Mouse (Mus musculus) small intestine, adult 2 months (tissue): ENCODE data around the gene Phb2. TPM values are rescaled to one million over a fixed set of nuclear protein-coding genes. Genes with fewer than 3 reads are reported as not detected.

Experiments used
- H3K27ac ChIP-seq: fragments of 200-500 bp; 2 replicates; pipeline ENCODE4 v1.5.1; 2012; ENCODE audit warnings: low read depth, low read length, control low read depth, inconsistent platforms; ENCODE audit not compliant: insufficient read depth
- H3K27me3 ChIP-seq: fragments of 200-500 bp; 2 replicates; pipeline ENCODE4 v1.6.1; 2012; ENCODE audit warnings: mild to moderate bottlenecking, moderate library complexity, low read length, inconsistent platforms; ENCODE audit not compliant: control insufficient read depth, insufficient read depth
- H3K36me3 ChIP-seq: fragments of 200-500 bp; 2 replicates; pipeline ENCODE4 v1.6.1; 2012; ENCODE audit warnings: mild to moderate bottlenecking, low read length, control low read depth, inconsistent platforms; ENCODE audit not compliant: control insufficient read depth, insufficient read depth
- H3K4me1 ChIP-seq: fragments of 200-500 bp; 2 replicates; pipeline ENCODE4 v1.6.1; 2012; ENCODE audit warnings: low read length, inconsistent platforms, mixed read lengths; ENCODE audit not compliant: control insufficient read depth, insufficient read depth, insufficient read length
- H3K4me3 ChIP-seq: fragments of 200-500 bp; 2 replicates; pipeline ENCODE4 v1.5.1; 2012; ENCODE audit warnings: low read depth, mild to moderate bottlenecking, control low read depth, inconsistent platforms, low read length, moderate library complexity
- CTCF ChIP-seq: fragments of 200-500 bp; IDR thresholded peaks from 2 replicates; pipeline ENCODE4 v1.5.1; 2012; ENCODE audit warnings: low read depth, mild to moderate bottlenecking, control low read depth, inconsistent platforms, low read length, moderate library complexity, mixed read lengths; ENCODE audit not compliant: insufficient replicate concordance, insufficient read length; ENCODE audit errors: extremely low read depth
- POLR2A ChIP-seq: fragments of 200-500 bp; IDR thresholded peaks from 2 replicates; pipeline ENCODE4 v1.6.1; 2012; ENCODE audit warnings: low read depth, mild to moderate bottlenecking, control low read depth, inconsistent platforms, low read length, moderate library complexity
- WGBS: fragments of 180-500 bp; shearing (Covaris S2); methylation state at CpG from one replicate; pipeline ENCODE4 v1.1.7; 2018; 5-methylcytosine and 5-hydroxymethylcytosine counted together
- polyA plus RNA-seq: library from polyadenylated mRNA; depleted of rRNA; stranded (reverse); fragments of >200 nt; gene quantifications from 2 replicates; pipeline ENCODE4 v1.2.3, GENCODE M21; 2012

The Phb2 gene
- polyA plus RNA-seq, 1 experiment = 122 TPM

DNA sequence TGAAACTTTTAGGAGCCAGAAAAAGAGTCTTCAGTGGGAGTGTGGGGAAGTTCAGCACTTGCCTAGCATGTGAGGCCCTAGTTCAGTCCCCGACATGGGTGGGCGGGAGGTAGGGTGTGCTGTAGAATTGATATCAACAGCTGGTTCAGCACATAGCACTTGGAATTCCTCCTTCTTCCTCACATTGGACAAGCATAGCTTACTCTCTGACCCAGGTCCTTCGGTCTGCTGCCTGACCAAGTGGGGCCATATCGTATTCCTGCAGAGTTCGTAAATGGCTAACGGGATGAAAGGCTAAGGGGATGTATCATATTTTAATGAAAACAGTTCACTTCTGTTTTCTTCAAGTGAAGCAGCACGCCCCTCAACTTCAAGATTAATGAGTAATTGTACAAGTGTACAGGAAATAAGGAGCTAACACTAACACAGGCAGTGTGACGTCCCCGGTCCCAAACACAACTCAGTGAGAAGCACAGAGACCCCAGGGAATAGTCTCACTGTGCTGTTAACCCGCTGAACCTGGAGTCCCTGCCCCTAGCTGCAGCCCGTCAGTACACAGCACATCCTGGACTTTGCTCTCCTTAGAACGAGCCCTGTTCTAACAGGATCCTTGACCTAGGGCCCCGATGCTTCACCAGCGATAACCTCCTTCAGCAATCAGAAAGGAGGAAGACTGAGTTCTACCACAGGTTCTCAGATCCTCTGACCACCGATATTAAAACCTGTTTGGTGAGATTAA, 18.7 kb upstream of the Phb2 start:
- H3K27ac ChIP-seq = peak overlapping the region; percentile 92
- no peak overlapping the region for H3K4me3 ChIP-seq
- TF ChIP-seq CTCF (peak; percentile 12; the same call in 1 of the 2 replicates), POLR2A (no peak)
- H3K27me3 ChIP-seq = no peaks in the 10 kb centered on the region
- H3K4me1 ChIP-seq = peaks cover 20% of the 10 kb centered on the region
- 33% methylated on average over 15 of the region's 15 CpGs for WGBS
- peaks cover 5% of the 10 kb centered on the region for H3K36me3 ChIP-seq

DNA sequence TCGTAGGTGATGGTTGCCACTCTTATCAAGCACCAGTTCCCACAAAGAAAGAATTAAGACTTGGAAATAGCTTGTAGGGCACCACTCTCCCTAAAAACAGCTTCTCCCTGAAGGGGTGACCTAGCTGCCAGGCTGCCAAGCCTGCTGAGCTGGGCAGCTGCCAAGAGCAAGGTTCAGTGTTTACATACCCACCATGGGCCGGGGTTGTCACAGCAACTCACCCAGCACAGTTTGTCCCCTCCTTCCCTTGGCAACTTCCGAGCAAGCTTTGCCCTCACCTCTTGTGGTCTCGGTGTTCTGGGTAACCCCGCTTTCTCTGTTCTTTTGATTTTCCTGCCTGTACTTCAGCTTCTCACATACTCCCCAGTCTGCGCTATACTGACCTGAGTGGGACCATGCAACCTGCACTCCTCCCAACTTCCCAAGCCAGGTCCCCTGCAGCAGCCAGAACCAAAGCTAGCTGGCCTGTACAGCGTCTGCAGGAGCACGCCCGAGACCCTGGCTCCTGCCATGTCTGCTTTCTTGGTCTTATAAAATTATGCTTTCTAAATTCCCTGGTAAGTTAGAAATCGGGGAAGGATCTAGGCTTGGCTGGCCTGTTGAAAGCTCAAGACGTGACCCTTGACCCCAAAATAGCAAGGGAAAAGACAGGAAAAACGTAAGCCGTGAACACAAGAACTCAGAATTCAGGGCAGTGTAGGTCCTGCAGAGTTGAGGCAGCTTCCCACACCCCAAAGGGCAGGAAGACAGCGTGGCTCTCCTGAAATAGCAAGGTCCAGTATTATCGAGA, 17.8 kb upstream of the Phb2 start:
- H3K27me3 ChIP-seq = no peaks in the 10 kb centered on the region
- H3K4me1 ChIP-seq = peaks cover 25% of the 10 kb centered on the region
- TF ChIP-seq POLR2A = no peak
- no peak for TF ChIP-seq CTCF
- peaks cover 11% of the 10 kb centered on the region for H3K36me3 ChIP-seq
- H3K27ac ChIP-seq = peak overlapping the region; percentile 92
- 26% methylated on average over 15 of the region's 15 CpGs for WGBS
- no peak overlapping the region for H3K4me3 ChIP-seq

DNA sequence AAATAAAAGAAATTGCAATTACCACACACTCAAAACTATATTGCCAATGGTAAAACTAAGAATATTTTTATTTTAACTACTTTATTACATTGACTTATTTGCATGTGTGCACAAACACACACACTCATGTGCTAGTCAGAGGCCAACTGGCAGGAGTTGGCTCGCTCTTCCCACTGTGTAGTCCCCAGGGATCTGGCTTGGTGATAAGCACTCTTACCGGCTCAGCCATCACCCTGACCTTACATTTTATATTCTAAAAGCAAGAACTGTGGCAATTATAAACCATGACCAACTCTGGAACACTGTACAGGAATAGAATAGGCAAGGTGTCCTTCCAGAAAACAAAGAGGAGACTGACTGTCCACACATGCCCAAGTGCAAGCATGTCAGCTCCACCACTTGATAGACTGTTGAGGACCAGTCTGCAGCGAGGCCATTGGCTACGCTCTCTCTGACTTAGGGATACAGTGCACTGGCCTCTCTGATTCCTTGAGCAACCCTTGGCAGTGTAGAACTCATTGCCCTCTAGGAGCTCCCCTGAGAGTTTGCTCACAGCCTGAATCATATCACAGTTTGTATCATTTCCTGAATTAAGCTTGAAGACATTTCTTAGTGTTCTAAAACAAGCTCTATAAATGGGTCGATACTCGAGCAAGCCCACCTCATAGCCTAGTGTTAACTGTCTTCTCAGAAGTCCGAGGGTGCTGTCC, 15.5 kb upstream of the Phb2 start:
- no peaks in the 10 kb centered on the region for H3K27me3 ChIP-seq
- peaks cover 35% of the 10 kb centered on the region for H3K4me1 ChIP-seq
- no peak for TF ChIP-seq CTCF
- no peak for TF ChIP-seq POLR2A
- no peak overlapping the region for H3K4me3 ChIP-seq
- no peak overlapping the region for H3K27ac ChIP-seq
- 85% methylated on average over 7 of the region's 7 CpGs for WGBS
- H3K36me3 ChIP-seq = peaks cover 29% of the 10 kb centered on the region

- peaks cover 48% of the 10 kb centered on the region for H3K36me3 ChIP-seq
- H3K27me3 ChIP-seq = no peaks in the 10 kb centered on the region
- H3K27ac ChIP-seq = no peak overlapping the region
- WGBS = 45% methylated on average over 6 of the region's 6 CpGs
- TF ChIP-seq CTCF (no peak), POLR2A (no peak)
- H3K4me3 ChIP-seq = no peak overlapping the region
- peaks cover 28% of the 10 kb centered on the region for H3K4me1 ChIP-seq
Observed at GRCm38 (mm10) chr6:124698751-124699150, 13.4 kb upstream of the Phb2 start.

DNA sequence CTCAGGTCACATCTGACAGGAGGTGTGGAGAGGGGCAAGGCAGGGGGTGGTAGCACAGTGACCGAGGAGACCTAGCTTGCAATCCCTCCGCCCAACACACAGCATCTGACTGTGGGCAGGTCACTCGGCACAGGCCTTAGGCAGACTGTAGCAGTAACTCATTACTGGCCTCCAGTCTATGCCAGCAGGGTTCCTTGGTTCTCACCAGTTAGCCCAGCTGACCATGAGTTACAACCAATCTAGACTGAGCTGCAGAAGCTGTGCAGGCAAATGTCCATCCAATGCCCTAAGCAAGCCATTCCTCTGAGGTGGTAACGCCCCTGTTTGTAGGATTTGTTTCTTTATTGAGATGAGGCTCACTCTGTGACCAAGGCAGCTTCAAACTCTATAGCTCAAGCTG, 12.8 kb upstream of the Phb2 start:
- TF ChIP-seq CTCF (no peak), POLR2A (no peak)
- 93% methylated on average over 4 of the region's 4 CpGs for WGBS

DNA sequence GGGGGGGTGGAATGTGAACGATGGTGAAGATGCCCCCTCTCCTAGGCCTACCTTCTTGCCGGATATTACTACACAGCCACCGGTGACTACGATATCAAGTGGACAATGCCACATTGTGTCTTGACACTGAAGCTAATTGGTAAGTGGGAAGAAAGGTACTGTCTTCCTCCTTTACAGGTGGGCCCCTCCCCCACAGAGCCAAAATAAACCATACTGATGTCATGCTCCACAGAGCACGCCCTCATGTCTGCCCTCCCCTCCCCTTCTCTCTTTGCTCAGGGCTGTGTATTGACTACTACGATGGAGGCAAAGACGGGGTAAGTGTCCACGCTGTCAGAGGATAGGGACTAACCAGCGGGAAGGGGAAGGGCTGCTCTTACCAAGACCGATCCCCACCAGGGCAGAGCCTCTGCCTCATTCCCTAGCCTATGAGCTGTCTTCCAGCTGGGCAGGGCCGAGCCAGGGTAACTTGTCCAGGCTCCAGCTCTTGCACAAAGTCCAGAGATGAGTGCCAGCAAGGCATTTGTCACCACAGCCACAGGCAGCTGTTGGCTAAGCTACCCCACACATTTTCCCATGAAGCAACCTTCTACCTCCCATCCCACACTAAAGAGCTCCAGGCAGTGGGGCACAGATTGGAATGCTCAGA, 12.1 kb upstream of the Phb2 start:
- Histone ChIP-seq H3K4me3 (no peak overlapping the region), H3K4me1 (peaks cover 17% of the 10 kb centered on the region), H3K36me3 (peaks cover 61% of the 10 kb centered on the region), H3K27me3 (no peaks in the 10 kb centered on the region), H3K27ac (peak overlapping the region; percentile 83)
- WGBS = 48% methylated on average over 11 of the region's 11 CpGs
- TF ChIP-seq CTCF (no peak), POLR2A (0 out of 2 replicates have a peak, but pooled peaks have one; percentile 18)

More for the DNA sequence above, 12.8 kb upstream of the Phb2 start:
- H3K27ac ChIP-seq = peak overlapping the region; percentile 83; the same call in 1 of the 2 replicates
- peaks cover 22% of the 10 kb centered on the region for H3K4me1 ChIP-seq
- peaks cover 54% of the 10 kb centered on the region for H3K36me3 ChIP-seq
- no peaks in the 10 kb centered on the region for H3K27me3 ChIP-seq
- H3K4me3 ChIP-seq = no peak overlapping the region
